Mouse (Mus musculus) right cerebral cortex, adult 2 months (tissue): ENCODE data around the gene Ccdc40.
"Not testable (repeated sequence)": the region's sequence is repeated elsewhere in the genome, so short reads cannot be mapped to it uniquely, and the experiment has no call there.

ENCODE experiments used
- DNase-seq, 2 experiments: peaks; one replicate each; pipeline ENCODE4 v3.0.0; 2021 to 2022; ENCODE audit warnings: low spot score in 2 of 2

Ccdc40 gene

GRCm38 (mm10) chr11:119237007-119237406, 8.6 kb downstream of the Ccdc40 start:
- no peak for DNase-seq

DNA sequence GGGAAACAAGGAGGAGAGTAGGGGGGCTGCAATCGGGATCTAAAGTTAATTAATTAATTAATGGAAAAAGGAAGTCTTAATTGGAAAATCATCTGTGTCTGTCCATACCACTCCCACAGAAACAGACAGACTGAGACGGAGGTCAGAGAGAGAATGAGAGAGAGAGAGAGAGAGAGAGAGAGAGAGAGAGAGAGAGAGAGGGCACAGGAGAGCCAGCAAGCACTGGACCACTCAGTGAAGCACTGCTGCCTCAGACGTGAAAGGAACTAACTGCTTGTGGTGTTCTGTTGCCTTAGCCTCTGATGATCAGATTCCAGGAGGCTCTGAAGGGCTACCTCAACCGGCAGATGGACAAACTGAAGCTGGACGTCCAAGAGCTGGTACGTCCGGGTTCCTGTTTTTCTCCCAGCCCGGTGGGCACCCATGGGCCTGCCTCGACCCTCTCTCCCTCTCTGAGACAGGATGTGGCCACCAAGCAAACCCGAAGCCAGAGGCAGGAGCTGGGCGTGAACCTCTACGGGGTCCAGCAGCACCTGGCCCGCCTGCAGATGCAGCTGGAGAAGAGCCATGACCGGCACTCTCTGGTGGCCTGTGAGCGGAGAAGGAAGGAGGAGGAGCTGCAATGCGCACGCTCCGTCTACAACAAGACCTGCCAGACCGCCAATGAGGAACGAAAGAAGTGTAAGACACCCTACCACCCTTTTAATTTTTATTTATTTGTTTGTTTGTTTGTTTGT, 9.4 kb downstream of the Ccdc40 start:
- no peak for DNase-seq

- DNase-seq: no peak
Observed at GRCm38 (mm10) chr11:119238305-119238721, 9.9 kb downstream of the Ccdc40 start.

DNA sequence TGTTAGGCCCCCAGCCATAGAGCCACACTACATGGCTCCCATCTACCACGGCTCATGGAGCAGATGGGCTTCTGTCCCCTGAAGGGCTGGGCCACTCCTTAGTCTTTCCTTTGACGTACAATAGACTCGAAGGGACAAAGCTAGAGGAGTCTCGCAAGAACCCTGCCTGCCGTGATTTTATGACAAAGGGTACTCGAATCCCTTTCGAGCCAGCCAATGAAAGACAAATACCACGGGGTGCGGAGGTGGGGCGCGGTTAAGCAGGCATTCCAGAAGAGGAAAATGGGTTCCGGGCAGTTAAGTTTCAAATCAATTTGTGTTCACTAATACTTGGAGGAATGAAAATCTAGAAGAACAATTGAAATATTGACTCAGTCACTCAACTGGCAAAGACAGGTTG, 11.1 kb downstream of the Ccdc40 start:
- DNase-seq: no peak

DNA sequence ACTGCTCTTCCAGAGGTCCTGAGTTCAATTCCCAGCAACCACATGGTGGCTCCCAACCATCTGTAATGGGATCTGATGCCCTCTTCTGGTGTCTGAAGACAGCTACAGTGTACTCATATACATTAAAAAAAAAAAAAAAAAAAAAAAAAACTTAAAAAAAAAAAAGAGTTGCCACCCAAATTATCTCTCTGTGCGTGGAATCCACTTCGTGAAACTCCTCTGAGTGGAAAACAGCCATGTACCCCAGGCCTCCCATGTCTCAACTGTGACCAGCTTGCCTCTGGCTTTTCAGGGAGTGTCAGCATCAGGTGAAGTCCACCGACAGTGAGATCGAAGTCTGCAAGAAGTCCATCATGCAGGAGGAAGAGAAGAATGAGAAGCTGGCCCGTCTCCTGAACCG, 17.2 kb downstream of the Ccdc40 start:
- DNase-seq: not testable (repeated sequence)

DNA sequence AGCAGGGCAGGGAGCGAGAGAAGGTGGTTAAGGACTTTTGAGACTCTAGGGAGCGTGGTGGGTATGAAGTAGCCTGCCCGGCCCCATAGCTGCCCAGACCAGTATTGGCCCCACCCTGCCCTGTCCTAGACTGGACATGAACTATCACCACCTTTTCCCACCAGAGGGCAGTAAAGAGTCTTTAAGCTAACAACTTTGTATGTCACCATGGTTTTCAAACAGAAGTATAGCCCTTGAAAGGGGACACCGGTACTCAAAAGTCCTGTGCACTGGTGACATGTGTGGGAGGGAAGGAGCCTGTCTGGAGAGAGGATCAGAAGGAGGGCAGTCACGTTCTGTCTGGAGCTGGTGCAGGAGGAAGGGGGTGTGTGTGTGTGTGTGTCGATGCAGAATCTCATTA, 20.6 kb downstream of the Ccdc40 start:
- DNase-seq: peak; percentile 42 to 48

DNA sequence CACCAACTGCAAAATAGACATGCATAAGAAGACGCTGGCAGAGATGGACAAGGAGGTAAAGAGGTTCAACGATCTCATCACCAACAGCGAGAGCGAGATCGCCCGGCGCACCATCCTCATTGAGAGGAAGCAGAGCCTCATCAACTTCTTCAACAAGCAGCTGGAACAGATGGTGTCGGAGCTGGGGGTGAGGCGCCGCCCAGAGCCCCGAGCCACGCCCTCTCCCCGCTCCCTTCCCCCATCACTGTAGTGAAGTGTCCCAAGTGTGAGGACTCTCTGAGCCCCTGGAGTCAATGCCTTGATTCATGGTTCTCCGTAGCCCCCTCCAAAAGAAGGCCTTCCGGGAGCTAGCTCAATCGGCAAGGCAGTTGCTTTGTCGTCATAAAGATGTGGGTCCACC, 22.6 kb downstream of the Ccdc40 start:
- no peak for DNase-seq

GRCm38 (mm10) chr11:119252854-119253541, 24.6 kb downstream of the Ccdc40 start:
- DNase-seq: peak in 1 of 2 experiments; percentile 38

- DNase-seq: not testable (repeated sequence)
Observed at GRCm38 (mm10) chr11:119256557-119256956, 28.2 kb downstream of the Ccdc40 start.

- no peak for DNase-seq
Observed at GRCm38 (mm10) chr11:119258216-119258571, 29.8 kb downstream of the Ccdc40 start.

- peak; percentile 60 to 77 for DNase-seq
Observed at GRCm38 (mm10) chr11:119258572-119259322, 30.4 kb downstream of the Ccdc40 start.

- no peak for DNase-seq
Observed at GRCm38 (mm10) chr11:119259977-119260376, 31.6 kb downstream of the Ccdc40 start.

GRCm38 (mm10) chr11:119264413-119264812, 36.0 kb downstream of the Ccdc40 start:
- DNase-seq: no peak

- DNase-seq: no peak
Observed at GRCm38 (mm10) chr11:119265811-119266210, 37.4 kb downstream of the Ccdc40 start.

DNA sequence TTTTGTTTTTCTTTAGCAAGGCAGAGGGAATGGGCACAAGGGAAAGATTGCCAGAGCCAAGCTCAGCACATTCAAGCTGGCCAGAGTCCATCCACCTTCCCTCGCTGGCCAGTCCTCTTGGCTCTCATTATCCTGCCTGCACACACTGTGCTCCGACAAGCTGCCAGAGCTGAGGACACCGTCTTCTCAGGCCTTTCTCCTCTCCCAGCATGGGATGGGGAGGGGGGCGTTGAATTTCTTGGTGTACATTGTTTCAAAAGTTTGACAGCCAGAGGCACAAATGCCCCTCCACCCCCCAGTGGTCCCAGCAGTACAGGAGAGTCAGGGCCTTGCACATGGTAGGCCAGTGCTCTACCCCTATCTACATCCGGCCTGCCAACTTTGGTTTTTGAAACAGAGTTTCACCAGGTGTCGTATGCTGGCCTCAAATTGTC, 38.9 kb downstream of the Ccdc40 start:
- DNase-seq: peak in 1 of 2 experiments; percentile 40

DNA sequence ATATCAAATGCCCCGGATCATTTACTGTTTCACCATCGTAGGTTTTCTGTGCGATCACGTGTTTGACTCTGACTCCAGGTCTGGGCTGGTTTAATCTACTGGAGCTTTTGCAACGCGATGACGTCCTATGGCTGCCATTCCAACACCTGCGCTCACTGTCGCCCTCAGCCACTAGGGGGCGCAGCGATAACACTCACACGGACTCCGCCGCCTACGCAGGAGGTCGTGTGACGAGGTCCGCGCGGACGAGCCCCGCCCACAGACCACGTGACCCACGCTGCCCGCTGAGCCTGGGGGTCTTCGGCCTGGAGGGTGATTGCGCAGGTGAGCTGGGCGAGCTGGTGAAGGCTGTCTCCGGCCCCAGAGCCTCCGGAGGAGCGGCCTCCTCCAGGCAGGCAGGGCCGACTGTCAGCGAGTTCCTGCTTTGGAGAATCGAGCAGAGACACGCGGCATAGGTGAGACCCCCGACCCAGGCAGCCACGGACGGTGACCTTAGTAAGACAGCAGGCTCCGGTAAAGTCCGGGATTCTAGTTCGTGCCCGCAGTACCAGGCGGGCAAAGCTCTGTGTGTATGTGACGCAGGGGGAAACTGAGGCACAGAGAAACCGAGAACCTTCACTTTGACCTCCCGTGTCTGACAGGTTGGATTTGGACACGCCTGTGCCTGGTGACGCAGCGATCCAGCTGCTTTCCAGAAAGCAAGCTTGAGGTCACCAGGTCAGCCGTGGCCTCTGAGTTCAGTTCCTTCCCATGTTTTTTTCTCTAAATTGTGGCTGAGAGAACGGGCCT, 39.6 kb downstream of the Ccdc40 start, which contains the start of gene Gaa:
TSS of gene Gaa (plus strand) at position 120 of the 789 bp plus-strand sequence.
- DNase-seq: peak; percentile 98 to 99

DNA sequence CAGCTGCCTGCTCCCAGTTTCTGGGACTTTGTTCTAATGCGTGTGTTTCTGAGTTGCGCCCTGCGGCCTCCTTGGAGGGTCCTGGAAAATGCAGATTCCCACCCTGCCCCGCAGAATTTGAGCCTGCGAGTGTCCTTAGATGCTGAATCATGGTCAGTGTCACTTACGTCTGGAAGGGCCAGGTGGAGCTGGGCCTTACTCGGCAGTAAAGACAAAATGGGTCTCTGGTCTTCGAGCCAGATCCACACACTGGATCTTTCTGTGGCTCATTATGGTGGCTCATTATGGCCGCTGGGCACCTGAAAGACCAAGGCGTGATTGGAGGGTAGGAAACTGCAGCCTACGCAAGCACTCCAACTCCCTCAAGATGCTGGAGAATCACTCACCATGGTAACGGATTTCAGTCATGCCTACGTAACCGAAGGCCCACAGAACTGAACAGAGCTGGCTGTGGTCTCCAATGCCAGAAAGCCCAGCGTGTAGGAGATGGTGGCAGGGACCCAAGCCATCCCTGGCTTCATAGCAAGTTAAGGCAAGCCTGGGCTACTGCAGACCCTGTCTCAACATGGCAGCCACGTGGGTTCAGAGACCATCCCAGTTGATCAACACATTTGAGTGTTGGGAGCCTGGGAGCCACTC, 40.3 kb downstream of the Ccdc40 start:
- peak; percentile 66 to 82 for DNase-seq

DNA sequence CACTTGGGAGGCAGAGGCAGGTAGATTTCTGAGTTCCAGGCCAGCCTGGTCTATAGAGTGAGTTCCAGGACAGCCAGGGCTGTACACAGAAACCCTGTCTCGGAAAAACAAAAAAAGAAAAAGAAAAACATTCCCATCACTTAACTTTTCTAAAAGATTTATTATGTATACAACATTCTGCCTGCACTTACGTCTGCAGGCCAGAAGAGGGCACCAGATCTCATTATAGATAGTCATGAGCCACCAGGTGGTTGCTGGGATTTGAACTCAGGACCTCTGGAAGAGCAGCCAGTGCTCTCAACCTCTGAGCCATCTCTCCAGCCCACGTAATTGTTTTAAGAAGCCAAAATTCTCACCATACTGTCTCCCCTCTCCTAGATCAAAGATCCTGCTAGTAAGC, 44.1 kb downstream of the Ccdc40 start:
- DNase-seq: not testable (repeated sequence)

- no peak for DNase-seq
Observed at GRCm38 (mm10) chr11:119273186-119273930, 45.0 kb downstream of the Ccdc40 start.

GRCm38 (mm10) chr11:119281030-119281429, 52.7 kb downstream of the Ccdc40 start:
- no peak for DNase-seq
